Mouse (Mus musculus) cerebellum, postnatal 10 days (tissue): Measurements from ENCODE around the gene Zcchc4.
"Not testable (repeated sequence)": the region's sequence is repeated elsewhere in the genome, so short reads cannot be mapped to it uniquely, and the experiment has no call there.

Source experiments
- DNase-seq, 2 experiments: peaks; one replicate each; pipeline ENCODE4 v3.0.0; 2021; ENCODE audit warnings: mixed read lengths in 2 of 2

Zcchc4 gene

DNA sequence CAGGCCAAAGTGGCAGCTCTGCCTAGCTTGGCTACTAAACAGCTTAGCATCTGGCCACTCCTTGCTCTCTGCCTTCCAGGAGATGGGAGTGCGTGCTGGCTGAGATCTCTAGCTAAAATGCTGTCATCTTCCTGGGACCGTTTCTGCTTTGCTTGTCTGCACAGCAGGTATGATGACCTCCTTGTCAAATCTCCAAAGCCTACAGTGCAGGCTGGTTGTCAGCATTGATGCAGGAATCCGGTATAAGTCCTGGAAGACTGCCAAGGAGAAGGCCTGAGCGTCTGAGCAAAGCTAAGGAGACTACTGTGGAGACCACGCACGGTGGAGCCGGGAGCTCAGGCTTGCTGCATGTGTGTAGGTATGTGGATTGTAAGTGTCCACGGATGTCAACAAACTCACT, at the start of gene Zcchc4:
Gene Zcchc4, plus strand, starts transcription at position 173 of the 400 bp plus-strand sequence.
- peak; percentile 67 to 73 for DNase-seq

DNA sequence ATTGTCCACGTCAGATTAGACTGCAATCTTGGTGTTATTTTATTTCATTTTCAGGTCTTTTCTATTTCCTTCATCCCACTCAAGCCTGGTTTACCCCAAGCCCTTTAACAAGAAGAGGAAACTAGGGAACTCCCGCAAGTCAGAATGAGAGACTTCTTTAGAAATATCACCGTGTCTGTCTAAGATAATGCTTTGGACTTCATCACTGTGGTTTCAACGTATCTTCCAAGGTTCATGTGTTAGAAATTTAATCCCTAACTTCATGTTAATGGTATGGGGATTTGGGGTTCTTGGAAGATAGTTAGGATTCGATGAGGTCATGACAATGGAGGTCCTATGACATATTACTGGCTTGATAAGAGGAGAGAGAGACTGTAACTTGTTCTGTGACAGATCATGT, 47.5 kb upstream of the Zcchc4 start:
- DNase-seq: no peak

GRCm38 (mm10) chr5:52732811-52733210, 42.4 kb upstream of the Zcchc4 start:
- no peak for DNase-seq

GRCm38 (mm10) chr5:52736046-52736445, 39.2 kb upstream of the Zcchc4 start:
- DNase-seq: peak in 1 of 2 experiments; percentile 10

- DNase-seq: peak; percentile 84 to 88
These were observed 33.7 kb upstream of the Zcchc4 start, which contains the start of gene Pi4k2b for GRCm38 (mm10) chr5:52741391-52742111. Pi4k2b (plus strand) TSS chr5:52741574.

DNA sequence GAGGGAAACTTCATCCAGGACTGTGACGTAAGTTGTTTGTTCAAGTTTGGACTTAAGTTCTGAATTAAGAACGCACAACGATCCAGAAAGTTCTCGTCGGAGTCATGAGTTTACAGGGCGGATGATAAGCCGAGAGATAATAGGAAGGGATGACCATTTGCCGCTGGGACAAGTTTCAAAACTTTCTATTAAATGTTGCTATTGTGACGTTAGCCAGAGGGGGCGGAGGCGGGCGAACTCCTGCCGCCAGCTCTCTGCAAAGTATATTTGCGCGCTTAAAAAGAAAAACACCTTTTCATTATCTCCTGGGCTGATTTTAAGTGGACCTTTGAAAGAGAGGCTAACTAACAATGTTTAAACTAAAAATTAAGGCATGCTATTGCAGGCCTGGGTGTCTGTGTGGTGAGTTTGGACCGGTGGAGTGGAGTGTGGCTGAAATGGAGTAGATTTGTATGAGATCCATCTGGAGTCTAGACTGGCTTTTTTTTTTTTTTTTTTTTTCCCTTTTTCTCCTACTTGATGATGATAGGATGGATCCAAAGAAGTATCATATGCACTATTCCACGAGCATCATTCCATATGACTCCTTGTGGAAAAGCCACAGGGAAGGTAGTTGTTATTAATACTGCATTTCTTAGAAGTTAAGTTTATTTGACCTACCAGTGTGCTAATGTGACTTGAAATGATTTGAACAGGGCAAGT, 32.9 kb upstream of the Zcchc4 start:
- peak; percentile 26 to 33 for DNase-seq

GRCm38 (mm10) chr5:52743231-52743630, 32.0 kb upstream of the Zcchc4 start:
- DNase-seq: no peak

- DNase-seq: no peak
These were observed 28.3 kb upstream of the Zcchc4 start for GRCm38 (mm10) chr5:52746920-52747319.

DNA sequence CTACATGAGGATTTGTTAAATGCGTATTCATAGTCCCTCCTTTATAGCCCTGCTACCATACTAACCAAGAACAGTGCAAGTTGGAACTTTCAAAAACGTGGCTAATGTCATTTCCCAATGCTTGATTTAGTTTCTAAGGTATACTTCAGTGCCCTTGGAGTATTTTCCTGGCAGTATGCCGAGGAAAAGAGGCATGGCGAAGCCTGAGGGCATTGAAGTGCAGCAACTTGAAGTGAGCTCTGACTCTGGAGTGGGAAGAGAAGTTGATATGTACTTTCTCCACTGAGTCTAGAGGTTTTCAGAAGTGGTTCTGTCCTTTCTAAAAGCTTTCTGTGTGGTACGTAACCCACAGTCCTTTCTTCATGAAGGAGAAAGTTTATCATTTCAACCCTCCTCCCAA, 26.5 kb upstream of the Zcchc4 start:
- no peak for DNase-seq

DNA sequence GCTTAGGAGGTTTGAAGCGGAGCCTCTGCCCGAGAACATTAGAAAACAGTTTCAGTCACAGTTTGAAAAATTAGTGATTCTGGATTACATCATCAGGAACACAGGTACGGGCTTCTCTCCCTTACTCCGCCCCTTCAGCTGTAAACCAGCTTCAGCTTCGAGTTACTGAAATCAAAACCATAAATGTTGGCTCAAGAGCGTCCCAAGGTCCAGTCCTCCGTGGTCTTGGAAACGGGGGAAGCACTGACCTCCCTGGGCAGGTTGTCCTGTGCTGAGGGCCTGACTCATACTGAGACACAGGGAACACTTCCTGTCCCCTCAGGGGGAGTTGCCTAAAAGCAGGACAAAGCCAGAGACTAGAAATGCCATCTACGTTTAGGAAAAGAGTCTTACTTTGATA, 22.1 kb upstream of the Zcchc4 start:
- no peak for DNase-seq

GRCm38 (mm10) chr5:52754196-52754595, 21.0 kb upstream of the Zcchc4 start:
- no peak for DNase-seq

GRCm38 (mm10) chr5:52755337-52755736, 19.9 kb upstream of the Zcchc4 start:
- DNase-seq: no peak

DNA sequence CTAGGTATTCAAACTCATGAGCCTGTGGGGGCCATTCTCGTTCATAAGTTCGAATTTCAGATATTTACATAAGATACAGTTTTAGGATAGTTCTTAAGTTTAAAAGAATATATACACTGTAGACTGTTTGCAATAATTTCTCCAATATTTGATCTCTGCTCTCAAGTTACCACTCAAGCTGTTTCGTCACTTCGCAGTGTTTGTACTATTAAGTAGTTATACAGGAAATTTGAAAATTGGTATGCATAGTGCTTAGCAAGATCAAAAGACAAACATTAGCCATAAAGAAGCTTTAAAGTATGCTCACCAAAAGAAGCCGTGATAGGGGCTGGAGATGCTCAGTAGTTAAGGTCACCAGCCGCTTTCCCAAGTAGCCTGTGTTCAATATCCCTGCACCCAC, 19.2 kb upstream of the Zcchc4 start:
- DNase-seq: no peak

GRCm38 (mm10) chr5:52762586-52762985, 12.6 kb upstream of the Zcchc4 start:
- DNase-seq: no peak

DNA sequence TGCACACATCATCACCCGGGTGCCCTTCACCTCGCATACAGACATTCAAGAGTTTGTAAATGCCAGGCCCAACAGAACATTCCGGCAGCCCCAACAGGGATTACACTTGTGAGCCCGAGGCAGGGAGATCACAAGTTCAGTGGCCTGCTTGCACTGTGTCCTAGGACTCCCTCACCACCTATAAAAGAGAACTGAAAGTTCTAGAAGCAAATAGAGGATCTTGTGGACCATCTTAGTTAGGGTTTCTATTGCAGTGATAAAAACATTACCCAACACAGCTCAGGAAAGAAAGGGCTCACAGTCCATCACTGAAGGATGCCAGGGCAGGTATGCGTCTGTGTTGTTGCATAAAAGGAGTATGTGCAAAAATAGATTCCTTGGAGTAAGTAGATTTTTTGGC, 942 bp upstream of the Zcchc4 start:
- no peak for DNase-seq

GRCm38 (mm10) chr5:52776466-52777354, 1.5 kb downstream of the Zcchc4 start:
- DNase-seq: not testable (repeated sequence)

GRCm38 (mm10) chr5:52782523-52783250, 7.5 kb downstream of the Zcchc4 start:
- peak; percentile 91 to 93 for DNase-seq

GRCm38 (mm10) chr5:52783251-52783620, 8.0 kb downstream of the Zcchc4 start:
- no peak for DNase-seq

DNA sequence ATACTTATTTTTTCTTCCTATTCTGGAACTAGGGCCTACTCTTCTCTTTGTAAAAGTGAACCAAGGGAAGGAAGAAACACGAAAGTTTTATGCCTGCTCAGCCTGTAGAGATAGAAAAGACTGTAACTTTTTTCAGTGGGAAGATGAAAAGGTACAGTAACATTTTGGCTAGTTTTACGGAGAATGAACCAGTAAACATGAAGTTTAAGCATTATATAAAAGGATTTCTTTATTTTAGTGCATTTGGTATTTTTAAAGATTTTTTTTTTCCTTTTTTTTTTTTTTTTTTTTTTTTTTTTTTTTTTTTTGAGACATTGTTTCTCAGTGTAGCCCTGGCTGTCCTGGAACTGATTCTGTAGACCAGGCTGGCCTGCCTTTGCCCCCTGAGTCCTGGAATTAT, 8.7 kb downstream of the Zcchc4 start:
- no peak for DNase-seq

DNA sequence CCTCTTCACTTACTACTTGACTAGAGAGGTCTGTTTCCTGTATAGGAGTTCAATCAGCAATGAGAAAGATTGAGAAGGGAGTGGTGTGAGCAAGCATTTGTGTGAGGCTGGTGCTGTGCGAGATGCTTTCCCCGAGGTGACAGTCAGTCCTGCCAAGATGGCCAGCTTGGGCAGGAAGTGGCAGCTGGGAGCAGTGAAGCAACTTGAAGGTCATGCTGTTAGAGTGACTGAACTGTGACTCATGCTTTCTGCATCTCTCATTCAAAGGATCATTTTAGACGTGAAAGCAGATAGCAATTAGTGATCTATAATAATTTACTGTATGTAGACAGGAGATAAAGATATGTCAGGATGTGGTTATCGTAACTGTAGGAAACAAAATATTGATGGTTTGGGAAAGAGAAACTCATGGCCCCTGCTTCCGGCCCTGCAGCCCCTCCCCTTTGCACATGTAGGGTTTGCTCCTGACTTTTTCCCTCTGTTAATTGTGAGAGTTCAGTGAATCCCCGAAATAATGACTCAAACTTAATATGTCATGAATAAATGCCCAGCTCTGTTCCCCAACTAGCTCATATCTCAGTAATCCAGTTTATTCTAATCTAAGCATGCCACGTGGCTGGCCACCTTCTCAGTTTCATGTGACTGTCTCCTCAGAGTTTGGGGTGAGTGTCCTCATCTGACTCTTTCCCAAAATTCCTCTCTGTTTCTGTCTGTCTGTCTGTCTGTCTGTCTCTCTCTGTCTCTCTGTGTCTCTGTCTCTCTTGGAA, 11.5 kb downstream of the Zcchc4 start:
- peak; percentile 40 to 42 for DNase-seq

- DNase-seq: no peak
These were observed 18.0 kb downstream of the Zcchc4 start for GRCm38 (mm10) chr5:52793230-52793629.

- DNase-seq: no peak
These were observed 18.9 kb downstream of the Zcchc4 start for GRCm38 (mm10) chr5:52794109-52794508.
